Mouse (Mus musculus): ENCODE measurements around the gene Mlip. TPM values are rescaled to one million over a fixed set of nuclear protein-coding genes. Genes with fewer than 3 reads are reported as not detected.
A peak's percentile ranks its signal among the peaks of the same experiment; 100 is the strongest.

Mlip gene
- polyA plus RNA-seq (2016; fragmentation: Nextera tagmentation; extraction: Ambion mirVana), result 0.29 TPM in 2 replicates

DNA sequence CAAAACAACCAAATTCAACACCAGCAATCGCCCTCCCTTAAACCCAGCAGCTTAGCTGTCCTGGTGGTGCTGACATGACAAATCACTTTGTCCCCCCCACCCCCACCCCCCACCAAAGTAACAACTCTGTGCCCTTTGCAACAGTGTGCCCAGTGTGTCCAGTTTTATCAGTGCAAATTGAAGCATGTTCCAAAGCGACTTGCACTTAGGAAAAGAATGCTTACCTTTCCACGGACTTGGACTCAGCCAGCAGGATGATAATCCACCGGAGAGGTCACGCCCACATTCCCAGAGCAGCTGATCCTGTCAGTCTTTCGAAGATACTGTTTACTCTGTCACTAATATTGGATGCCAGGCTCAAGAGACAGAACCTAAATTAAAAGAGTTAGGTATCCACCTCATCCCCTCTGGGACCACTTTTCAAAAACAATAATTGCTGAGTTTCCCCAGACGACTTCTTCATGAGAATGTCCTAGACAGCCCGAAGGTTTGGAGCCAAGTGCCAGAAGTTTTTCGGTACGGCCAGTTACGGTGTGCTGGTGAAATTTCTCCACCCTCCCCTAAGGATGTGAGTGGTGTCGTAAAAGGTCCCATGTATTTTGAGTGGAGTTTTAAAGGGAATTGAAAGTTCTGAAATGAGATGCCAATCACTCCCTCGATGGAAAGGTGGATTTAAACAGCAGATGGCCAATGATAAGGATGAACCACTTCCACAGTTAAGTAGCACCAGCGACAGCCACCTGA lies at the start of gene Mlip:
Gene Mlip, minus strand, starts transcription at position 538 of the 744 bp plus-strand sequence.
- no peak within 1 kb of the TSS for H3K27ac ChIP-seq (replicated peaks)
- WGBS, result 69% methylated on average over 14 of the region's 14 CpGs
- DNase-seq (ENCODE audit: low spot score), result no peak
- H3K9me3 ChIP-seq, result no peaks in the 10 kb centered on the region
- H3K27me3 ChIP-seq (replicated peaks; ENCODE audit: low read depth, poor library complexity, severe bottlenecking), result no peaks in the 10 kb centered on the region
- H3K36me3 ChIP-seq (replicated peaks), result no peaks in the 10 kb centered on the region
- H3K4me3 ChIP-seq, result no peak within 1 kb of the TSS
- no peaks in the 10 kb centered on the region for H3K4me1 ChIP-seq

DNA sequence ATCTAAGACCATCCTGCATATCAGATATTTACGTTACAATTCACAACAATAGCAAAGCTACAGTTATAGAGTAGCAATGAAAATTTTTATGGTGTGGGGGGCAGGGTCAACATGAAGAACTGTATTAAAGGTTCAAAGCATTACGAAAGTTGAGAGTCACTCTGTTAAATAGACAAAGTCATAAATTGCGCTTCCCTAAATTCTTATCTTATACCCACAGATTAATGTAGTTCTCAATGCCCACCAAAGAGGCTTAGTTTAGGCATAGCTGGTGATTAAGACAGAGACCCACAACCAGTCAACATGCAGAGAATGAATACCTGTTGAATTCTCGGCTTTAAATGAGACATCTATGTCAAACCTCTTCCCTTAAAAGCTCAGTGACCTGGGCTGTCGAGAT lies 47.0 kb upstream of the Mlip start:
- 93% methylated on average over 5 of the region's 5 CpGs for WGBS
- H3K4me3 ChIP-seq, result no peak overlapping the region
- DNase-seq (ENCODE audit: low spot score), result no peak
- H3K36me3 ChIP-seq (replicated peaks), result no peaks in the 10 kb centered on the region
- H3K9me3 ChIP-seq, result no peaks in the 10 kb centered on the region
- no peak overlapping the region for H3K27ac ChIP-seq (replicated peaks)
- 0 out of 2 replicates have a peak, but pooled peaks cover 4% of the 10 kb centered on the region for H3K27me3 ChIP-seq (replicated peaks; ENCODE audit: low read depth, poor library complexity, severe bottlenecking)
- H3K4me1 ChIP-seq, result peaks cover 9% of the 10 kb centered on the region; the same call in 1 of the 2 replicates

DNA sequence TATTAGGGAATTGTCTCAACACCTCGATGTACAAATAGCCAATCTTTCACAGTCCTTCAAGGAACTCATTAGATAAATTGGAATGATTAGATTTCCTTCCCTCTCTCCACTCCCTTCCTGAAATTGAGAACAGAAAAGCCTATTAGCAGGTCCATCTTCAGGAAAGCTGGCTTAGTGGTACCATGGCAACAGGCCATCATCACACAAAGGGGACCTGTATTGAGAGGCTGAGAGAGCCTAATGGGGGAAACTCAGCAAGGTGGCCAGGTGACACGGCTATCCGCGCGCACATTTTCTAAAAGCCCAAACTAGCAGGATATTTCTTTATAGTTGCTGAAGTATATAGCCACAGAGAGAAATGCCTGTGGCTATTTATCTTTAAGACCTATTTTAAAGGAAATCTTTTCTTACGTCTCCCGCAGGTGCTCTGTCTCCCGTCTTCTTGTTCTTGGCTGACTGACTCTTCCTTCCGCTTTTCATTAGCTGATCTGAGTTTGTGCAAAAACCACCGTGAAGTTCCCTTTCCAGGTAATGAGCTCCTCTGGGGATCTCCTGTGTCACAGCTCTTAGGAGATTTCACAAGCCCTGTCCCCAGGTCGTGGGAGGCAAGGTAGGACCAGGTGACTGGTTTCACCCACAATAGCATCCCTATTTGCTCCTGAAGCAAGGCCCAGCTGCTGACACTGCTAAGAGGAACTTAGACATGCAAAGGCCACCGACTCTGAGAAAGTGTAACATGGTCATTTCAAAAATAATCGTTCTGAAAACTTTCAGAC lies 46.3 kb upstream of the Mlip start:
- 60% methylated on average over 13 of the region's 13 CpGs for WGBS
- DNase-seq (ENCODE audit: low spot score), result peak; percentile 41
- Histone ChIP-seq H3K4me1 (peaks cover 9% of the 10 kb centered on the region; the same call in 1 of the 2 replicates), H3K27ac (replicated peaks) (no peak overlapping the region), H3K36me3 (replicated peaks) (no peaks in the 10 kb centered on the region), H3K27me3 (replicated peaks; ENCODE audit: low read depth, poor library complexity, severe bottlenecking) (0 out of 2 replicates have a peak, but pooled peaks cover 4% of the 10 kb centered on the region), H3K9me3 (no peaks in the 10 kb centered on the region), H3K4me3 (no peak overlapping the region)

DNA sequence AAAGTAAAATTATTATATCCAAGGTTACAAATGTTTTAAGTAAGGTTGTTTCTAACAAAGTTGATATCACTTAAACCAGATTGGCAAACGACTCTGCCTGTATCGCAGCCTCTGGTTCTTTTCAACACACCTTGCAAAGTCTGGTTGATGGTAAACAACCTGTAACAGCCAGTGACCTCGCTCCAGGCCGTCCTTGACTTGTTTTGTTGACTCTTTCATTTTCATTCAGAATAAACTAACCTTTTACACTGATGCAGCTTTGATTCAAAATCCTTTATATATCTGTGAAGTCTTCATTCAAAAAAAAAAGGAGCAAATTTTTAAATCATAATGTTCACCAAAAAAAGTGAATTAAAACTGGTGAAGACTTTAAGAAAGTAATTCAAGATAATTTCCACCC lies 44.3 kb upstream of the Mlip start:
- H3K4me1 ChIP-seq, result peaks cover 9% of the 10 kb centered on the region; the same call in 1 of the 2 replicates

DNA sequence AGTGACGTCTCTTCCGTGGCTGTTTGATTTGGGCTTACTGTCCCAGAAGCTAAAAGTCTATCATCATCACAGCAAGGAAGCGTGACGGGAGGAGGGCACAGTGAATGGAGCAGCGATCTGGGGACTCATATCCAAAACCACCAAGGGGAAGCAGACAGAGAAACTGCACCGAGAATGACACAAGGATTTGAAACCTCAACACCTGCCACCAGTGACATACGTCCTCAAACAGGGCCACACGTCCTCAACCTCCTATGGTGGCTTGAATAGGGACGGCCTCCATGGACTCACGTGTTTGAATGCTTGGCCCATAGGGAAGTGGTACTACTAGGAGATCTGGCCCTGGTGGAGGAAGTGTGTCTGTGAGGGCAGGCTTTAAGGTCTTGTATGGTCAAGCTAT lies 38.5 kb upstream of the Mlip start:
- Histone ChIP-seq H3K27me3 (replicated peaks; ENCODE audit: low read depth, poor library complexity, severe bottlenecking) (0 out of 2 replicates have a peak, but pooled peaks cover under 1% of the 10 kb centered on the region), H3K36me3 (replicated peaks) (no peaks in the 10 kb centered on the region), H3K9me3 (no peaks in the 10 kb centered on the region), H3K27ac (replicated peaks) (no peak overlapping the region), H3K4me3 (no peak overlapping the region), H3K4me1 (0 out of 2 replicates have a peak, but pooled peaks cover 7% of the 10 kb centered on the region)
- 91% methylated on average over 10 of the region's 10 CpGs for WGBS
- DNase-seq (ENCODE audit: low spot score), result no peak

More for the DNA sequence above, 44.3 kb upstream of the Mlip start:
- DNase-seq (ENCODE audit: low spot score), result no peak
- Histone ChIP-seq H3K27ac (replicated peaks) (no peak overlapping the region), H3K4me3 (no peak overlapping the region), H3K9me3 (no peaks in the 10 kb centered on the region), H3K36me3 (replicated peaks) (no peaks in the 10 kb centered on the region), H3K27me3 (replicated peaks; ENCODE audit: low read depth, poor library complexity, severe bottlenecking) (0 out of 2 replicates have a peak, but pooled peaks cover 4% of the 10 kb centered on the region)
- 72% methylated on average over 4 of the region's 4 CpGs for WGBS

DNA sequence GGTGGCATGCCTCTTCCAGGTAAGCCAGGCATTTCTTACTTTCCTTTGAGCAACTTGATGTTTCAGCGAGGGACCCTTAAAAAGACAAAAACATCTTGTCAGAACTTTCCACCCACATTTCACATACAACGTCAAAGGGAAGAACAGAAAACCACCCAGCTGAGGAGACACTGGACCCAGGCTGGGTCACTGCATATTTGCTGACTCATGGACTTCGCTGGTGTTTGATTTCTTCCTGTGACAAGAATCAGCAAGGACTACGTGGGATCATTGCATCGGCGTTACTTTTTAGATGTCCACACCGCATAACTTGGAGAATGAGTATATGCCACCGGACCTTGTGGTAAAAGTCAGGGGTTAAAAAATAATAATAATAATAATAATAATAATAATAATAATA lies 36.2 kb upstream of the Mlip start:
- Histone ChIP-seq H3K4me3 (no peak overlapping the region), H3K27me3 (replicated peaks; ENCODE audit: low read depth, poor library complexity, severe bottlenecking) (no peaks in the 10 kb centered on the region), H3K36me3 (replicated peaks) (no peaks in the 10 kb centered on the region), H3K27ac (replicated peaks) (no peak overlapping the region), H3K9me3 (no peaks in the 10 kb centered on the region), H3K4me1 (0 out of 2 replicates have a peak, but pooled peaks cover 4% of the 10 kb centered on the region)
- 94% methylated on average over 8 of the region's 8 CpGs for WGBS
- no peak for DNase-seq (ENCODE audit: low spot score)

GRCm38 (mm10) chr9:77386751-77387150 lies 34.0 kb upstream of the Mlip start:
- H3K4me3 ChIP-seq, result no peak overlapping the region
- WGBS, result 34% methylated on average over 1 of the region's 1 CpGs
- no peak for DNase-seq (ENCODE audit: low spot score)
- no peak overlapping the region for H3K27ac ChIP-seq (replicated peaks)
- H3K9me3 ChIP-seq, result no peaks in the 10 kb centered on the region
- peaks cover 11% of the 10 kb centered on the region; the same call in 1 of the 2 replicates for H3K4me1 ChIP-seq
- H3K27me3 ChIP-seq (replicated peaks; ENCODE audit: low read depth, poor library complexity, severe bottlenecking), result no peaks in the 10 kb centered on the region
- H3K36me3 ChIP-seq (replicated peaks), result no peaks in the 10 kb centered on the region

GRCm38 (mm10) chr9:77385611-77386010 lies 32.8 kb upstream of the Mlip start:
- WGBS, result 90% methylated on average over 12 of the region's 12 CpGs
- Histone ChIP-seq H3K36me3 (replicated peaks) (no peaks in the 10 kb centered on the region), H3K4me1 (peaks cover 11% of the 10 kb centered on the region; the same call in 1 of the 2 replicates), H3K27me3 (replicated peaks; ENCODE audit: low read depth, poor library complexity, severe bottlenecking) (no peaks in the 10 kb centered on the region), H3K4me3 (no peak overlapping the region), H3K9me3 (no peaks in the 10 kb centered on the region), H3K27ac (replicated peaks) (no peak overlapping the region)
- DNase-seq (ENCODE audit: low spot score), result no peak

- H3K36me3 ChIP-seq (replicated peaks), result no peaks in the 10 kb centered on the region
- H3K9me3 ChIP-seq, result no peaks in the 10 kb centered on the region
- H3K27ac ChIP-seq (replicated peaks), result no peak overlapping the region
- no peak overlapping the region for H3K4me3 ChIP-seq
- 91% methylated on average over 9 of the region's 9 CpGs for WGBS
- H3K4me1 ChIP-seq, result peaks cover 11% of the 10 kb centered on the region; the same call in 1 of the 2 replicates
- no peaks in the 10 kb centered on the region for H3K27me3 ChIP-seq (replicated peaks; ENCODE audit: low read depth, poor library complexity, severe bottlenecking)
- no peak for DNase-seq (ENCODE audit: low spot score)
Observed at GRCm38 (mm10) chr9:77384651-77385050, 31.9 kb upstream of the Mlip start.

DNA sequence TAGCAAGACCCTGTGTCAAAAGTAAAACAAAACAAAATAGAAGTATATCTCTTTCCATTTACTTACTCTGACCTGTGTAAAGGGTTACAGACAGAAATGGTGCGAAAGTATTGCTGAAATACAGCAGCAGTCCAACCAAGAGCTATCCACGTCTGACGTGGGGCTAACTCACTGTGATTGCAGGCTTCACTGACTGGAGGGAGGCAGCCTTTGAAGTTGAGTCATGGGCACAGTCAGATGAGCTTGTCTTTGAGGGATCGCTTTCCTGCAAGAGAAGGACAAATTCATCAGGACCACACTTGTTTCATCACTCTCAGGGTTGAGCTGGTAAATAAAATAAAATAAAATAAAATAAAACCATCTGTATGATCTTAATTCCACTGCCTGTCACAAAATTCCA lies 31.2 kb upstream of the Mlip start:
- Histone ChIP-seq H3K9me3 (no peaks in the 10 kb centered on the region), H3K27ac (replicated peaks) (no peak overlapping the region), H3K36me3 (replicated peaks) (no peaks in the 10 kb centered on the region), H3K4me1 (peaks cover 11% of the 10 kb centered on the region; the same call in 1 of the 2 replicates), H3K27me3 (replicated peaks; ENCODE audit: low read depth, poor library complexity, severe bottlenecking) (no peaks in the 10 kb centered on the region), H3K4me3 (no peak overlapping the region)
- no peak for DNase-seq (ENCODE audit: low spot score)
- 87% methylated on average over 4 of the region's 4 CpGs for WGBS

- Histone ChIP-seq H3K4me3 (no peak overlapping the region), H3K36me3 (replicated peaks) (no peaks in the 10 kb centered on the region), H3K9me3 (no peaks in the 10 kb centered on the region), H3K27ac (replicated peaks) (no peak overlapping the region), H3K27me3 (replicated peaks; ENCODE audit: low read depth, poor library complexity, severe bottlenecking) (no peaks in the 10 kb centered on the region), H3K4me1 (peaks cover 11% of the 10 kb centered on the region; the same call in 1 of the 2 replicates)
- 43% methylated on average over 3 of the region's 3 CpGs for WGBS
- no peak for DNase-seq (ENCODE audit: low spot score)
Observed at GRCm38 (mm10) chr9:77382514-77382913, 29.7 kb upstream of the Mlip start.

- H3K4me1 ChIP-seq, result peaks cover 7% of the 10 kb centered on the region; the same call in 1 of the 2 replicates
- H3K4me3 ChIP-seq, result no peak overlapping the region
- no peaks in the 10 kb centered on the region for H3K36me3 ChIP-seq (replicated peaks)
- peak; percentile 80 for DNase-seq (ENCODE audit: low spot score)
- WGBS, result 14% methylated on average over 5 of the region's 5 CpGs
- no peaks in the 10 kb centered on the region for H3K27me3 ChIP-seq (replicated peaks; ENCODE audit: low read depth, poor library complexity, severe bottlenecking)
- no peak overlapping the region for H3K27ac ChIP-seq (replicated peaks)
- no peaks in the 10 kb centered on the region for H3K9me3 ChIP-seq
Observed at GRCm38 (mm10) chr9:77381565-77381964, 28.8 kb upstream of the Mlip start.
